8 mouse cellular contexts compared by ENCODE assay signal in genomic region chr13:113613341-113613740, GRCm38 (mm10). TPM values are rescaled to one million over a fixed set of nuclear protein-coding genes. Genes with fewer than 3 reads are reported as not detected.
DNase-seq lines count a peak whose midpoint lies in the region; ATAC-seq lines count a peak whose summit lies in the region.

No protein-coding gene starts in this region.

- H3K4me1 ChIP-seq in megakaryocyte, embryonic 14.5 days = peaks cover 43% of the 10 kb centered on the region
- H3K4me1 ChIP-seq in forebrain, embryonic 14.5 days (ENCODE audit: control insufficient read depth, insufficient read depth, low read length) = peaks cover 50% of the 10 kb centered on the region
- peaks cover 69% of the 10 kb centered on the region for H3K4me1 ChIP-seq in limb, embryonic 15.5 days
- peaks cover 77% of the 10 kb centered on the region for H3K4me1 ChIP-seq in stomach, embryonic 16.5 days (ENCODE audit: control insufficient read depth, insufficient read depth, low read length)

- no peak overlapping the region for H3K27ac ChIP-seq in forebrain, embryonic 14.5 days (ENCODE audit: low read depth, low read length)
- H3K27ac ChIP-seq in limb, embryonic 15.5 days = peak overlapping the region; percentile 28
- peak overlapping the region; percentile 56 for H3K27ac ChIP-seq in stomach, embryonic 16.5 days (ENCODE audit: low read length)

- peak overlapping the region; percentile 88 for H3K4me2 ChIP-seq in forebrain, embryonic 14.5 days (ENCODE audit: low read length)
- H3K4me2 ChIP-seq in limb, embryonic 15.5 days = peak overlapping the region; percentile 84
- peak overlapping the region; percentile 78 for H3K4me2 ChIP-seq in stomach, embryonic 16.5 days (ENCODE audit: low read depth, low read length)

- peaks cover 28% of the 10 kb centered on the region for H3K9me3 ChIP-seq in megakaryocyte, embryonic 14.5 days
- H3K9me3 ChIP-seq in forebrain, embryonic 14.5 days (replicated peaks; ENCODE audit: control insufficient read depth, low read length) = no peaks in the 10 kb centered on the region
- no peaks in the 10 kb centered on the region for H3K9me3 ChIP-seq in limb, embryonic 15.5 days
- no peaks in the 10 kb centered on the region for H3K9me3 ChIP-seq in stomach, embryonic 16.5 days (replicated peaks; ENCODE audit: control insufficient read depth, low read length)

- 39% methylated on average over 12 of the region's 12 CpGs for WGBS in forebrain, embryonic 14.5 days
- WGBS in limb, embryonic 15.5 days = 8% methylated on average over 12 of the region's 12 CpGs
- 17% methylated on average over 12 of the region's 12 CpGs for WGBS in stomach, embryonic 16.5 days

- ATAC-seq in megakaryocyte, adult 5-6 weeks (ENCODE audit: poor library complexity, severe bottlenecking) = no peak
- ATAC-seq in forebrain, embryonic 14.5 days = no peak
- ATAC-seq in limb, embryonic 15.5 days (ENCODE audit: insufficient number of reproducible peaks, low FRiP score, low TSS enrichment, low read depth) = no peak
- no peak for ATAC-seq in stomach, embryonic 16.5 days (ENCODE audit: insufficient read depth, low FRiP score)
- ATAC-seq in activated CD4-positive, CD25-positive, alpha-beta regulatory T cell, adult 4 months = no peak

- H3K4me3 ChIP-seq in megakaryocyte, embryonic 14.5 days (replicated peaks) = peak overlapping the region; percentile 5
- peak overlapping the region; percentile 8; the same call in 1 of the 2 replicates for H3K4me3 ChIP-seq in forebrain, embryonic 14.5 days (ENCODE audit: low read depth, low read length)
- peak overlapping the region; percentile 84 for H3K4me3 ChIP-seq in limb, embryonic 15.5 days
- peak overlapping the region; percentile 82 for H3K4me3 ChIP-seq in stomach, embryonic 16.5 days (replicated peaks; ENCODE audit: low read length)

- no peak for DNase-seq in forebrain, embryonic 14.5 days (ENCODE audit: low spot score)
- no peak for DNase-seq in adrenal gland, postnatal 25 days
- DNase-seq in adrenal gland, postnatal 36 days = no peak

- no peak overlapping the region for H3K9ac ChIP-seq in forebrain, embryonic 14.5 days (ENCODE audit: low read length)
- no peak overlapping the region for H3K9ac ChIP-seq in limb, embryonic 15.5 days
- H3K9ac ChIP-seq in stomach, embryonic 16.5 days (ENCODE audit: low read length) = peak overlapping the region; percentile 62

- H3K27me3 ChIP-seq in megakaryocyte, embryonic 14.5 days (replicated peaks) = peaks cover 7% of the 10 kb centered on the region
- H3K27me3 ChIP-seq in forebrain, embryonic 14.5 days (replicated peaks; ENCODE audit: control insufficient read depth, insufficient read depth, low read length) = no peaks in the 10 kb centered on the region
- H3K27me3 ChIP-seq in limb, embryonic 15.5 days = no peaks in the 10 kb centered on the region
- no peaks in the 10 kb centered on the region for H3K27me3 ChIP-seq in stomach, embryonic 16.5 days (ENCODE audit: control insufficient read depth, insufficient read depth, low read length)

- peaks cover 85% of the 10 kb centered on the region for H3K36me3 ChIP-seq in megakaryocyte, embryonic 14.5 days (replicated peaks; ENCODE audit: low read length)
- H3K36me3 ChIP-seq in forebrain, embryonic 14.5 days (ENCODE audit: control insufficient read depth, insufficient read depth, low read length) = no peaks in the 10 kb centered on the region
- 0 out of 2 replicates have a peak, but pooled peaks cover 6% of the 10 kb centered on the region for H3K36me3 ChIP-seq in limb, embryonic 15.5 days
- H3K36me3 ChIP-seq in stomach, embryonic 16.5 days (ENCODE audit: control insufficient read depth, insufficient read depth, low read length) = no peaks in the 10 kb centered on the region; the same call in 1 of the 2 replicates

RNA-seq across cellular contexts. Expression of gene Snx18, which starts 5.0 kb away (rescaled TPM):
- polyA plus RNA-seq in megakaryocyte, embryonic 14.5 days (2012; ENCODE audit: insufficient read depth, low replicate concordance) = 2.1 and 4.9 TPM in 2 replicates
- 61.3 and 66.5 TPM in 2 replicates for total RNA-seq in megakaryocyte, adult 5-6 weeks (2015)
- 64.9 and 75.6 TPM in 2 replicates for total RNA-seq in megakaryocyte, adult 5-6 weeks (2017)
- polyA plus RNA-seq in forebrain, embryonic 14.5 days (2014; fragmentation: Nextera tagmentation; extraction: Ambion mirVana) = 12.1 and 12.2 TPM in 2 replicates
- 21.1 and 25.2 TPM in 2 replicates for polyA plus RNA-seq in limb, embryonic 15.5 days (2015; fragmentation: Nextera tagmentation; extraction: Ambion mirVana)
- polyA plus RNA-seq in stomach, embryonic 16.5 days (2015; fragmentation: Nextera tagmentation; extraction: Ambion mirVana) = 10.5 and 13.6 TPM in 2 replicates
- total RNA-seq in adrenal gland, postnatal 25 days (2021) = 21.2 and 23.2 TPM in 2 replicates
- total RNA-seq in adrenal gland, postnatal 36 days (2021) = 10 to 100 TPM; 22.1 to 25.7 TPM
- polyA plus RNA-seq in activated CD4-positive, CD25-positive, alpha-beta regulatory T cell, adult 4 months (2017; shearing (Covaris generic)) = 10 to 100 TPM; 12.1 to 12.4 TPM

RNA-seq across cellular contexts. Expression of gene Hspb3, which starts 50.1 kb away (rescaled TPM):
- polyA plus RNA-seq in megakaryocyte, embryonic 14.5 days (2012; ENCODE audit: insufficient read depth, low replicate concordance) = not detected in 2 replicates
- total RNA-seq in megakaryocyte, adult 5-6 weeks (2015) = not detected in 2 replicates
- total RNA-seq in megakaryocyte, adult 5-6 weeks (2017) = not detected in 2 replicates
- 1.1 TPM in 1 of 2 replicates, not detected in the other for polyA plus RNA-seq in forebrain, embryonic 14.5 days (2014; fragmentation: Nextera tagmentation; extraction: Ambion mirVana)
- 8.6 and 23.7 TPM in 2 replicates for polyA plus RNA-seq in limb, embryonic 15.5 days (2015; fragmentation: Nextera tagmentation; extraction: Ambion mirVana)
- 0.41 and 5.2 TPM in 2 replicates for polyA plus RNA-seq in stomach, embryonic 16.5 days (2015; fragmentation: Nextera tagmentation; extraction: Ambion mirVana)
- total RNA-seq in adrenal gland, postnatal 25 days (2021) = not detected in 2 replicates
- not detected for total RNA-seq in adrenal gland, postnatal 36 days (2021)
- not detected for polyA plus RNA-seq in activated CD4-positive, CD25-positive, alpha-beta regulatory T cell, adult 4 months (2017; shearing (Covaris generic))

Comparison
In these comparisons a context has a peak if more than half of its experiments do, and no peak if none do; other contexts are left out.
1. H3K4me3 ChIP-seq: peak in every context shown above with its lines; median percentile 84 in limb, embryonic 15.5 days; 82 in stomach, embryonic 16.5 days; 8 in forebrain, embryonic 14.5 days; 5 in megakaryocyte, embryonic 14.5 days.